Mouse (Mus musculus) WW6 (cell line): ENCODE measurements around the gene Mmp1b.
"Not testable (repeated sequence)": the region's sequence is repeated elsewhere in the genome, so short reads cannot be mapped to it uniquely, and the experiment has no call there.

Source experiments
- DNase-seq: peaks from one replicate; pipeline ENCODE4 v3.0.0-alpha.2; 2013; ENCODE audit warnings: low read depth, low spot score

The Mmp1b gene

DNA sequence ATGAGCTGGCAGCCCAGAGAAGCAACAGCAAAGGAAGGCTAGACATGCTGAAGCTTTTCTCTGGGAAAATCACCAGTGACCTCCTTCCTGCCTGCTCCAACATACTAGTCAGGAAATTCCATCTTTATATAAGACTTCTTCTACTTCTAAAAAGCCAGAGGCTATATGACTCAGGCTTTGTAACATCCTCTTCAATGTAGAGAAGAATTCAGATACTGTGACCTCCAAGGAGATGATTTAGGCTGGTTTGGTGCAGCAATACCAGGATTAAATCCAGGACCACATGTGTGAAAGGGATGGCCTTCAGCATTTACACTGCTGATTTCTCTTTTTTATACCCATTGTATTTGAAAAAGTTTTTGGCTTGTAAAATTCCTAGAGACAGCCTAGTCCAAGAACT lies at the start of gene Mmp1b:
TSS of gene Mmp1b (minus strand) at position 101 of the 400 bp plus-strand sequence.
- no peak for DNase-seq

DNA sequence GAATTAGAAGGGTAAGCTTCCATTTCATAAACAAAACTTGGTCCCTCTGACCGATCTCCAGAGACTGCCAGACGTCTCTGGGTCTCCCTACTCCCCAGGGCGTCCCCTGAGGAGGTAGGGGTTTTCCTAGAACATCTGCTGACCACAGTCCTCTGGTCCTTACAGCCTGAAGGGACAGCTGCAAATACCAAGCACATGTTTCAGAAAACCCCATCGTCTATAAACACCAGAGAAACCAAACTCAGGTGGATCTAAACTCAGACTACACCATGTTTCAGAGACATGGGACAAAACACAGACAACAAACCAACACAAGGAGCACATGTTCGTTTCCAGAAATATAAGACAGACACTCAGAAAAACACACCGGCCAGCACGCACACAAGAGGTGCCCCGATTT lies 8.7 kb upstream of the Mmp1b start:
- not testable (repeated sequence) for DNase-seq

- no peak for DNase-seq
These were observed 33.3 kb downstream of the Mmp1b start for GRCm38 (mm10) chr9:7354535-7354934.

DNA sequence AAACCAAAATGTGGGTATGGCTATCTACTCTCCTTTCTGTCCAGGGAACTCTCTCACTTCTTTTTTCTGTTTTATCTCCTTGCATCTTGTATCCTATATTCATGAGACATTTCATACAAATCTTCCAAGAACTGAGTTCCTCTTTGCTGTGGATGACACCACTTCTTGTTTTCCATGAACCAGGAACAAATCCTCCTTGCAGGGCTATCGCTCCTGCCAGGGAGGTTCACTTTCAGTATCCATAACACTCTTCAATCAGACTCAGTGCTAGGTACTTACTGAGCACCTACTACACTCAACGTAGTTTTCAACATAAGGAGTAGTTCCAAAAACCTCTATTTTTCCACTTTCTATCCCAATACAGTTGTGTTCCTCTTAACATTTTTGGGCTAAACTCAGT lies 42.3 kb downstream of the Mmp1b start:
- no peak for DNase-seq

DNA sequence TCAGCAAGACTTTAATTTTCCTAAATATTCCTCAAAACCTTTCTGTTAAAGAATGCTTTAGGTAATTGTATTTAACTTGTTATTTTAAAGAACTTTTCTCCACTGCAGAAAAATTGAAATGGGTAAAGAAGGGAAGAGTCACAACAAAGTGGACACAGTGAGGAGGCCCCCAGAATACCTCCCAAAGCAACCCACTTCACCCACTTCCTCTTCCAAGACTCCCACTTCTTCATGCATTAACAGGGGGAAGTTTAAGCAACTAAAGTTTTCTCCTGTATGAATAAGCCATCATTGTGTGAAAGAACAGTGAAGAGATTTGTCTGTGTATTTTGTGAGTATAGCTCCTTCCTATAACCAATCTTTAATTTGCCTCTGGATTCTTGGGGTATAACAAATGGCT lies 43.7 kb downstream of the Mmp1b start, which contains the start of gene Mmp12:
TSS of gene Mmp12 (plus strand) at position 275 of the 400 bp plus-strand sequence.
- no peak for DNase-seq

- no peak for DNase-seq
These were observed 50.9 kb downstream of the Mmp1b start for GRCm38 (mm10) chr9:7336740-7337483.

- DNase-seq, result no peak
These were observed 51.8 kb downstream of the Mmp1b start for GRCm38 (mm10) chr9:7335766-7336680.

DNA sequence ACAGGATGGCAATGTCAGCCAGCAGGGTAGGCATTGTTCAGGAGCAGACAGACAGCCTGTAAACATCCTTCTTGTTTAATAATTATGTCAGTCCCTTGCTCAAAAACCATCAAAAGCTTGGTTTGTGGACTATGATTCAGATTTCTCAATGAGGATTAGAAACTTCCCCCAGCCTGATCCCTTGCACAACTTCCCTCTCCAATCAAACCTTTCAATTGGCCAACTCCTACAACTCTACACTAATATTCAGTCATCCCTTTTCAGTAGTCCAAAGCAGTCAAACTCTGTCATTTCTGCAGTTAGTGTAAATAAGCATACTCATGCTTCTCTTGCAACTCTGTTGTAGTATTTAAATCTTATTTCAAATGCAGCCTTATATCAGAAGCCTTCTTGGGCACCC lies 56.0 kb downstream of the Mmp1b start:
- no peak for DNase-seq
